9 mouse cellular contexts compared by ENCODE assay signal in genomic region chr1:170992550-170992949, GRCm38 (mm10). TPM values are rescaled to one million over a fixed set of nuclear protein-coding genes. Genes with fewer than 3 reads are reported as not detected.
DNase-seq lines count a peak whose midpoint lies in the region; ATAC-seq and TF ChIP-seq lines count a peak whose summit lies in the region.
"Had no signal": no experiment of that assay in that cellular context is flagged by ENCODE, and none has a peak within 500 bp of the region (broad histone marks: within the 10 kb centered on the region; RNA-seq: fewer than 3 reads in every experiment).

No protein-coding gene starts in this region.

- ATAC-seq in kidney, embryonic 15.5 days (replicated peaks; ENCODE audit: low FRiP score) = no peak

- H3K9ac ChIP-seq in kidney, embryonic 15.5 days = no peak overlapping the region
- H3K9ac ChIP-seq in MEL (ENCODE audit: control insufficient read depth, low read depth, low read length, poor library complexity, severe bottlenecking) = no peak overlapping the region
- H3K9ac ChIP-seq: stomach, embryonic 15.5 days had no signal

- WGBS in kidney, adult 2 months = 50% methylated on average over 5 of the region's 5 CpGs
- WGBS in kidney, embryonic 15.5 days = 54% methylated on average over 5 of the region's 5 CpGs
- 24% methylated on average over 5 of the region's 5 CpGs for WGBS in bone marrow, adult 2 months

- H3K27ac ChIP-seq in kidney, adult 2 months (ENCODE audit: insufficient read depth, low read depth, low read length) = no peak overlapping the region
- H3K27ac ChIP-seq in kidney, embryonic 15.5 days = no peak overlapping the region
- H3K27ac ChIP-seq in MEL (ENCODE audit: control insufficient read depth, low read depth, low read length) = no peak overlapping the region
- H3K27ac ChIP-seq in bone marrow, adult 2 months (ENCODE audit: control insufficient read depth, insufficient read depth, low read depth, low read length, poor library complexity) = no peak overlapping the region
- H3K27ac ChIP-seq: stomach, embryonic 15.5 days had no signal

- TF ChIP-seq EP300 in MEL (IDR thresholded peaks at IDR 0.05; ENCODE audit: low read depth in 1 of 2, low read length in 2 of 2) = no peak

- no peaks in the 10 kb centered on the region for H3K27me3 ChIP-seq in kidney, adult 2 months (replicated peaks; ENCODE audit: control insufficient read depth, insufficient read depth, low read length)
- 0 out of 2 replicates have a peak, but pooled peaks cover 4% of the 10 kb centered on the region for H3K27me3 ChIP-seq in kidney, embryonic 15.5 days
- peaks cover 0 to 1% of the 10 kb centered on the region in 2 experiments; a peak in 1 of 4 replicates for H3K27me3 ChIP-seq in MEL (ENCODE audit: control insufficient read depth in 1 of 2, insufficient read depth in 2 of 2, low read length in 2 of 2)
- H3K27me3 ChIP-seq: stomach, embryonic 15.5 days had no signal

- H3K9me3 ChIP-seq in kidney, embryonic 15.5 days (replicated peaks) = no peaks in the 10 kb centered on the region
- H3K9me3 ChIP-seq in MEL (replicated peaks; ENCODE audit: insufficient read depth, low read length) = no peaks in the 10 kb centered on the region
- H3K9me3 ChIP-seq: stomach, embryonic 15.5 days had no signal

- DNase-seq in kidney, adult 2 months = peak; percentile 73
- peak; percentile 77 for DNase-seq in MEL (ENCODE audit: low read depth, low spot score)
- DNase-seq in kidney, adult 8-10 months = peak; percentile 42 to 58
- peak; percentile 42 for DNase-seq in lung, postnatal 25 days (ENCODE audit: low spot score)
- DNase-seq in yolk sac, embryonic 10.5 days (ENCODE audit: low spot score) = peak; percentile 19
- no peak for DNase-seq in urinary bladder, postnatal 25 days (ENCODE audit: low spot score)

- no peaks in the 10 kb centered on the region for H3K36me3 ChIP-seq in kidney, adult 2 months (ENCODE audit: control insufficient read depth, insufficient read depth, low read length)
- no peaks in the 10 kb centered on the region for H3K36me3 ChIP-seq in kidney, embryonic 15.5 days
- H3K36me3 ChIP-seq in MEL (ENCODE audit: control insufficient read depth in 1 of 2, insufficient read depth in 2 of 2, low read length in 2 of 2) = peaks cover 0 to 2% of the 10 kb centered on the region in 2 experiments; a peak in 1 of 4 replicates
- H3K36me3 ChIP-seq: stomach, embryonic 15.5 days had no signal

- TF ChIP-seq POLR2A in kidney, adult 2 months (IDR thresholded peaks at IDR 0.05; ENCODE audit: low read depth, low read length) = no peak
- TF ChIP-seq POLR2A in MEL (IDR thresholded peaks at IDR 0.05; ENCODE audit: control insufficient read depth in 1 of 2, insufficient read depth in 1 of 2, low read depth in 1 of 2, low read length in 2 of 2, poor library complexity in 1 of 2) = no peak
- TF ChIP-seq POLR2A in bone marrow, adult 2 months (IDR thresholded peaks at IDR 0.05; ENCODE audit: borderline replicate concordance, control insufficient read depth, low read depth, low read length) = no peak

- H3K4me2 ChIP-seq in kidney, embryonic 15.5 days = no peak overlapping the region
- H3K4me2 ChIP-seq: stomach, embryonic 15.5 days had no signal

- no peak overlapping the region for H3K4me3 ChIP-seq in kidney, adult 2 months (ENCODE audit: insufficient read depth, low read depth, low read length)
- no peak overlapping the region for H3K4me3 ChIP-seq in kidney, embryonic 15.5 days (replicated peaks)
- no peak overlapping the region for H3K4me3 ChIP-seq in MEL (ENCODE audit: control insufficient read depth in 1 of 2, insufficient read depth in 1 of 2, low read depth in 2 of 2, low read length in 2 of 2)
- H3K4me3 ChIP-seq in bone marrow, adult 2 months (replicated peaks; ENCODE audit: control insufficient read depth, low read depth, low read length) = no peak overlapping the region
- H3K4me3 ChIP-seq: stomach, embryonic 15.5 days had no signal

- no peaks in the 10 kb centered on the region for H3K4me1 ChIP-seq in kidney, adult 2 months (ENCODE audit: control insufficient read depth, insufficient read depth, low read length)
- H3K4me1 ChIP-seq in kidney, embryonic 15.5 days = no peaks in the 10 kb centered on the region
- H3K4me1 ChIP-seq in MEL (ENCODE audit: control insufficient read depth in 1 of 2, insufficient read depth in 2 of 2, low read length in 2 of 2) = peaks cover 4 to 7% of the 10 kb centered on the region in 2 experiments; a peak in 3 of 4 replicates
- peaks cover 1% of the 10 kb centered on the region for H3K4me1 ChIP-seq in bone marrow, adult 2 months (ENCODE audit: control insufficient read depth, insufficient read depth, low read length)
- H3K4me1 ChIP-seq: stomach, embryonic 15.5 days had no signal

- no peaks in the 10 kb centered on the region for H3K79me2 ChIP-seq in MEL (ENCODE audit: control insufficient read depth, insufficient read depth, low read length, poor library complexity)

- TF ChIP-seq RAD21 in MEL (IDR thresholded peaks at IDR 0.05; ENCODE audit: low read depth, low read length) = peak; percentile 92

- TF ChIP-seq CTCF in kidney, adult 2 months (conservative IDR thresholded peaks at IDR 0.05; ENCODE audit: insufficient read depth, insufficient read length, low read depth, low read length) = peak; percentile 58
- peak; percentile 56 to 89 (median 60) for TF ChIP-seq CTCF in MEL (IDR thresholded peaks at IDR 0.05 in 2 of 3, conservative IDR thresholded peaks at IDR 0.05 in 1 of 3; ENCODE audit: control insufficient read depth in 1 of 3, insufficient read depth in 1 of 3, low read depth in 2 of 3, low read length in 3 of 3, poor library complexity in 1 of 3, severe bottlenecking in 1 of 3)
- TF ChIP-seq CTCF in bone marrow, adult 2 months (IDR thresholded peaks at IDR 0.05; ENCODE audit: control insufficient read depth, insufficient read depth, low read length) = peak; percentile 44

TF ChIP-seq in MEL, 35 proteins besides CTCF, POLR2A, EP300 and RAD21:
- TF ChIP-seq HCFC1 (IDR thresholded peaks at IDR 0.05; ENCODE audit: low read depth, low read length) (no peak), USF1 (IDR thresholded peaks at IDR 0.05; ENCODE audit: low read depth, low read length) (0 out of 2 replicates have a peak, but pooled peaks have one; percentile 12), JUND (IDR thresholded peaks at IDR 0.05; ENCODE audit: low read depth, low read length) (0 out of 2 replicates have a peak, but pooled peaks have one; percentile 43), KAT2A (conservative IDR thresholded peaks at IDR 0.05; ENCODE audit: low read depth, low read length) (no peak), GATA1 (IDR thresholded peaks at IDR 0.05; ENCODE audit: low read depth, low read length) (no peak), ZC3H11A (IDR thresholded peaks at IDR 0.05; ENCODE audit: low read depth, low read length) (peak; percentile 96), SMC3 (IDR thresholded peaks at IDR 0.05; ENCODE audit: low read depth, low read length) (peak; percentile 98), ZNF384 (IDR thresholded peaks at IDR 0.05; ENCODE audit: low read depth, low read length) (peak; percentile 41; the same call in 1 of the 2 replicates), UBTF (IDR thresholded peaks at IDR 0.05; ENCODE audit: borderline replicate concordance, insufficient read depth, low read depth, low read length) (no peak)
TF ChIP-seq in MEL: peak in this region for 5.

RNA-seq across cellular contexts. Expression of gene Fcgr2b, which starts 16.2 kb away (rescaled TPM):
- polyA plus RNA-seq in kidney, adult 2 months (2012; rRNA removed) = 61.7 and 64.6 TPM in 2 replicates
- polyA plus RNA-seq in kidney, embryonic 15.5 days (2015; fragmentation: Nextera tagmentation; extraction: Ambion mirVana) = 1.8 and 2.8 TPM in 2 replicates
- total RNA-seq in MEL (2012; rRNA removed) = 4.7 and 6.4 TPM in 2 replicates
- polyA plus RNA-seq in MEL (2012; ENCODE audit: insufficient read depth in 1 of 2, insufficient read length in 2 of 2, low read depth in 1 of 2, low replicate concordance in 2 of 2, missing spikeins in 1 of 2) = 1 to 10 TPM in 1 of 2 experiments, not detected in 1; 8.2 TPM
- polyA plus RNA-seq in bone marrow, adult 2 months (2011; ENCODE audit: insufficient read depth, insufficient read length, low replicate concordance, missing spikeins) = 23.0 and 75.4 TPM in 2 replicates

RNA-seq across cellular contexts. Expression of gene Fcgr4, which starts 26.2 kb away (rescaled TPM):
- 3.3 and 3.7 TPM in 2 replicates for polyA plus RNA-seq in kidney, adult 2 months (2012; rRNA removed)
- 1.2 and 1.3 TPM in 2 replicates for polyA plus RNA-seq in kidney, embryonic 15.5 days (2015; fragmentation: Nextera tagmentation; extraction: Ambion mirVana)
- not detected in 2 replicates for total RNA-seq in MEL (2012; rRNA removed)
- polyA plus RNA-seq in MEL (2012; ENCODE audit: insufficient read depth in 1 of 2, insufficient read length in 2 of 2, low read depth in 1 of 2, low replicate concordance in 2 of 2, missing spikeins in 1 of 2) = not detected
- polyA plus RNA-seq in bone marrow, adult 2 months (2011; ENCODE audit: insufficient read depth, insufficient read length, low replicate concordance, missing spikeins) = 10.4 and 24.3 TPM in 2 replicates
